Mouse (Mus musculus): Measurements from ENCODE around the gene Lmo7. TPM values are rescaled to one million over a fixed set of nuclear protein-coding genes. Genes with fewer than 3 reads are reported as not detected.

Lmo7 gene
- polyA plus RNA-seq, 1 experiment from 2014 or later, result 18.0 TPM

DNA sequence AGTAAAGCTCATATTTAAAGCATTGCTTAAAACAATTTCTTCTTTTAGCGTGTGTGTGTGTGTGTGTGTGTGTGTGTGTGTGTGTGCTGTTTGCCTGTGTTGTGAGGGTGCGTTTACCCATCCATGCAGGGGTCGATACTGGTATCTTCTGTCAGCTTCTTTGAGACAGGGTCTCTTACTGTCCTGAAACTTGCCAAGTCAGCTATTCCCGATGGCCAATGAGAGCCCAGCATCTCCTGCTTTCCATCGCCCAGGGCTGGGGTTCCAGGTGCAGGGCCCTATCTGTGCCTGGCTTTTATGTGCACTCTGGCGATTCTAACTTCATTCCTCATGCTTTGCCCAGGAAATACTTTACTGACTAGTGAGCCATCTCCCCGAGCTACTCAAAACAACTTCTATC is 114.7 kb downstream of the Lmo7 start:
- no peaks in the 10 kb centered on the region for H3K27me3 ChIP-seq (ENCODE audit: control insufficient read depth, insufficient read depth, low read length)
- WGBS, result 67% methylated on average over 7 of the region's 7 CpGs
- H3K4me1 ChIP-seq (ENCODE audit: control insufficient read depth, insufficient read depth, low read length), result no peaks in the 10 kb centered on the region

GRCm38 (mm10) chr14:101846097-101846882 is 116.5 kb downstream of the Lmo7 start:
- Histone ChIP-seq H3K4me2 (replicated peaks; ENCODE audit: low read depth, low read length) (no peak overlapping the region), H3K9ac (replicated peaks; ENCODE audit: low read depth, low read length) (no peak overlapping the region), H3K36me3 (ENCODE audit: control insufficient read depth, insufficient read depth, low read length) (no peaks in the 10 kb centered on the region), H3K9me3 (ENCODE audit: control insufficient read depth, low read depth, low read length) (no peaks in the 10 kb centered on the region), H3K4me3 (ENCODE audit: low read depth, low read length) (no peak overlapping the region), H3K27me3 (ENCODE audit: control insufficient read depth, insufficient read depth, low read length) (no peaks in the 10 kb centered on the region), H3K27ac (ENCODE audit: low read length) (no peak overlapping the region), H3K4me1 (ENCODE audit: control insufficient read depth, insufficient read depth, low read length) (no peaks in the 10 kb centered on the region)
- WGBS, result 54% methylated on average over 8 of the region's 8 CpGs
- 0 out of 2 replicates have a peak, but pooled peaks have one; percentile 8 for ATAC-seq (ENCODE audit: insufficient number of reproducible peaks, insufficient read depth, low FRiP score, low read depth)

More for the DNA sequence above, 114.7 kb downstream of the Lmo7 start:
- ATAC-seq (ENCODE audit: insufficient number of reproducible peaks, insufficient read depth, low FRiP score, low read depth), result no peak
- H3K9me3 ChIP-seq (ENCODE audit: control insufficient read depth, low read depth, low read length), result no peaks in the 10 kb centered on the region
- no peak overlapping the region for H3K4me2 ChIP-seq (replicated peaks; ENCODE audit: low read depth, low read length)
- H3K36me3 ChIP-seq (ENCODE audit: control insufficient read depth, insufficient read depth, low read length), result no peaks in the 10 kb centered on the region
- no peak overlapping the region for H3K4me3 ChIP-seq (ENCODE audit: low read depth, low read length)
- no peak overlapping the region for H3K27ac ChIP-seq (ENCODE audit: low read length)
- H3K9ac ChIP-seq (replicated peaks; ENCODE audit: low read depth, low read length), result no peak overlapping the region

DNA sequence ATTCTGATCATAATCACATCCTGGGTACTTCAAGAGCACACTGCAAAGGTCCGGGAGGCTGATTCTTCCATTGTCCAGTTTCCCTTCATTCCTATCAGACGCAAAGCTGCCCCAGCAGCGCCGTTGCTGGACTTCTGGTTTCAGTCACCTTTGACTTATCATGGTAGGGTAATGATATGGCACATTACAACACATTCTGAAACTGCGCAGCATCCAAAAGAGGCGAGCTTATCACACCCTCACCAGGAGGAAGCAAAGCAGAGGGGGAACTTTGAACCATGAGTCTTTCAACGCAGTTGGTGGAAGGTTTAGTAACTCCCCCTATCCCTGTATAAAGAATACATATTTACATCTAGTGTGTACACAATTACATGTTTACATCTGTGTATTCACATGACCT is 117.8 kb downstream of the Lmo7 start:
- no peak overlapping the region for H3K4me2 ChIP-seq (replicated peaks; ENCODE audit: low read depth, low read length)
- 0 out of 2 replicates have a peak, but pooled peaks cover 2% of the 10 kb centered on the region for H3K4me1 ChIP-seq (ENCODE audit: control insufficient read depth, insufficient read depth, low read length)
- 79% methylated on average over 7 of the region's 7 CpGs for WGBS
- H3K27me3 ChIP-seq (ENCODE audit: control insufficient read depth, insufficient read depth, low read length), result no peaks in the 10 kb centered on the region
- no peak overlapping the region for H3K9ac ChIP-seq (replicated peaks; ENCODE audit: low read depth, low read length)
- H3K4me3 ChIP-seq (ENCODE audit: low read depth, low read length), result no peak overlapping the region
- no peaks in the 10 kb centered on the region for H3K9me3 ChIP-seq (ENCODE audit: control insufficient read depth, low read depth, low read length)
- ATAC-seq (ENCODE audit: insufficient number of reproducible peaks, insufficient read depth, low FRiP score, low read depth), result no peak
- no peak overlapping the region for H3K27ac ChIP-seq (ENCODE audit: low read length)
- no peaks in the 10 kb centered on the region for H3K36me3 ChIP-seq (ENCODE audit: control insufficient read depth, insufficient read depth, low read length)

GRCm38 (mm10) chr14:101852584-101853195 is 122.9 kb downstream of the Lmo7 start:
- H3K4me1 ChIP-seq (ENCODE audit: control insufficient read depth, insufficient read depth, low read length), result 0 out of 2 replicates have a peak, but pooled peaks cover 3% of the 10 kb centered on the region
- no peaks in the 10 kb centered on the region for H3K27me3 ChIP-seq (ENCODE audit: control insufficient read depth, insufficient read depth, low read length)
- H3K9me3 ChIP-seq (ENCODE audit: control insufficient read depth, low read depth, low read length), result no peaks in the 10 kb centered on the region
- 74% methylated on average over 6 of the region's 6 CpGs for WGBS
- no peak overlapping the region for H3K4me3 ChIP-seq (ENCODE audit: low read depth, low read length)
- no peak overlapping the region for H3K4me2 ChIP-seq (replicated peaks; ENCODE audit: low read depth, low read length)
- no peak for ATAC-seq (ENCODE audit: insufficient number of reproducible peaks, insufficient read depth, low FRiP score, low read depth)
- H3K27ac ChIP-seq (ENCODE audit: low read length), result no peak overlapping the region
- no peaks in the 10 kb centered on the region for H3K36me3 ChIP-seq (ENCODE audit: control insufficient read depth, insufficient read depth, low read length)
- no peak overlapping the region for H3K9ac ChIP-seq (replicated peaks; ENCODE audit: low read depth, low read length)

DNA sequence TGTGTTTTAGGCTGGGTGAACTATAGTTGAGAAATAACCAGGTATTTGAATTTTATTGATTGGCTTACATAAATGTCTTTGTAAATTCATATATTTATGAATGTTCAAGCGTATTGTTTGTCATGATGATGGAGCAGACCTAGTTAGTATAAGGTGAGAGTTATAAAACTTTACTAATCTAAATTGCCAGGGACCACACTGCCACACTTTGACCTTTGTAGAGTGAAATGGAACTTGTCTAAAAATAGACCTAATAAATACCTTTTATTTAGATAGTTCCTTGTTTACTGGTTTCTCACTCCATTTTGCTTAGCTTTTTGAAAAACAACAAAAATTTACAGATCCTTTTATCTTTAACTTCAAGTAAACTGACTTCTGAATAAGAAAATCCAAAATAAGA is 123.5 kb downstream of the Lmo7 start:
- H3K4me1 ChIP-seq (ENCODE audit: control insufficient read depth, insufficient read depth, low read length), result 0 out of 2 replicates have a peak, but pooled peaks cover 3% of the 10 kb centered on the region
- H3K9ac ChIP-seq (replicated peaks; ENCODE audit: low read depth, low read length), result no peak overlapping the region
- H3K9me3 ChIP-seq (ENCODE audit: control insufficient read depth, low read depth, low read length), result no peaks in the 10 kb centered on the region
- no peaks in the 10 kb centered on the region for H3K36me3 ChIP-seq (ENCODE audit: control insufficient read depth, insufficient read depth, low read length)
- H3K27me3 ChIP-seq (ENCODE audit: control insufficient read depth, insufficient read depth, low read length), result no peaks in the 10 kb centered on the region
- H3K4me2 ChIP-seq (replicated peaks; ENCODE audit: low read depth, low read length), result no peak overlapping the region
- no peak for ATAC-seq (ENCODE audit: insufficient number of reproducible peaks, insufficient read depth, low FRiP score, low read depth)
- 88% methylated on average over 1 of the region's 1 CpGs for WGBS
- H3K4me3 ChIP-seq (ENCODE audit: low read depth, low read length), result no peak overlapping the region
- no peak overlapping the region for H3K27ac ChIP-seq (ENCODE audit: low read length)

- H3K27me3 ChIP-seq (ENCODE audit: control insufficient read depth, insufficient read depth, low read length), result no peaks in the 10 kb centered on the region
- no peaks in the 10 kb centered on the region for H3K36me3 ChIP-seq (ENCODE audit: control insufficient read depth, insufficient read depth, low read length)
- H3K9ac ChIP-seq (replicated peaks; ENCODE audit: low read depth, low read length), result no peak overlapping the region
- H3K27ac ChIP-seq (ENCODE audit: low read length), result peak overlapping the region; percentile 11; the same call in 1 of the 2 replicates
- WGBS, result 50% methylated on average over 4 of the region's 4 CpGs
- 0 out of 2 replicates have a peak, but pooled peaks cover 3% of the 10 kb centered on the region for H3K4me1 ChIP-seq (ENCODE audit: control insufficient read depth, insufficient read depth, low read length)
- H3K4me2 ChIP-seq (replicated peaks; ENCODE audit: low read depth, low read length), result no peak overlapping the region
- peak; percentile 88 for ATAC-seq (ENCODE audit: insufficient number of reproducible peaks, insufficient read depth, low FRiP score, low read depth)
- H3K4me3 ChIP-seq (ENCODE audit: low read depth, low read length), result no peak overlapping the region
- no peaks in the 10 kb centered on the region for H3K9me3 ChIP-seq (ENCODE audit: control insufficient read depth, low read depth, low read length)
Measured at GRCm38 (mm10) chr14:101853722-101854121, 124.0 kb downstream of the Lmo7 start.

- 0 out of 2 replicates have a peak, but pooled peaks cover 3% of the 10 kb centered on the region for H3K4me1 ChIP-seq (ENCODE audit: control insufficient read depth, insufficient read depth, low read length)
- H3K9ac ChIP-seq (replicated peaks; ENCODE audit: low read depth, low read length), result no peak overlapping the region
- no peaks in the 10 kb centered on the region for H3K27me3 ChIP-seq (ENCODE audit: control insufficient read depth, insufficient read depth, low read length)
- H3K4me3 ChIP-seq (ENCODE audit: low read depth, low read length), result no peak overlapping the region
- no peaks in the 10 kb centered on the region for H3K36me3 ChIP-seq (ENCODE audit: control insufficient read depth, insufficient read depth, low read length)
- WGBS, result 88% methylated on average over 3 of the region's 3 CpGs
- peak; percentile 68 for ATAC-seq (ENCODE audit: insufficient number of reproducible peaks, insufficient read depth, low FRiP score, low read depth)
- H3K27ac ChIP-seq (ENCODE audit: low read length), result peak overlapping the region; percentile 48; the same call in 1 of the 2 replicates
- H3K9me3 ChIP-seq (ENCODE audit: control insufficient read depth, low read depth, low read length), result no peaks in the 10 kb centered on the region
- H3K4me2 ChIP-seq (replicated peaks; ENCODE audit: low read depth, low read length), result no peak overlapping the region
Measured at GRCm38 (mm10) chr14:101854226-101854625, 124.5 kb downstream of the Lmo7 start.

- no peaks in the 10 kb centered on the region for H3K9me3 ChIP-seq (ENCODE audit: control insufficient read depth, low read depth, low read length)
- H3K27me3 ChIP-seq (ENCODE audit: control insufficient read depth, insufficient read depth, low read length), result no peaks in the 10 kb centered on the region
- H3K4me2 ChIP-seq (replicated peaks; ENCODE audit: low read depth, low read length), result no peak overlapping the region
- 69% methylated on average over 8 of the region's 8 CpGs for WGBS
- no peak for ATAC-seq (ENCODE audit: insufficient number of reproducible peaks, insufficient read depth, low FRiP score, low read depth)
- no peaks in the 10 kb centered on the region for H3K4me1 ChIP-seq (ENCODE audit: control insufficient read depth, insufficient read depth, low read length)
- no peak overlapping the region for H3K4me3 ChIP-seq (ENCODE audit: low read depth, low read length)
- H3K36me3 ChIP-seq (ENCODE audit: control insufficient read depth, insufficient read depth, low read length), result no peaks in the 10 kb centered on the region
- no peak overlapping the region for H3K9ac ChIP-seq (replicated peaks; ENCODE audit: low read depth, low read length)
- H3K27ac ChIP-seq (ENCODE audit: low read length), result no peak overlapping the region
Measured at GRCm38 (mm10) chr14:101859305-101859886, 129.6 kb downstream of the Lmo7 start.

Data from stomach, embryonic 14.5 days (tissue).